Mouse (Mus musculus): ENCODE measurements at regions not wholly inside any gene's neighbourhood (a gene's known extent, or its start where the extent isn't known, plus 50 kb on each side); places are given as distances from the start of the nearest gene placed in this dataset.
A peak's percentile ranks its signal among the peaks of the same experiment; 100 is the strongest.

DNA sequence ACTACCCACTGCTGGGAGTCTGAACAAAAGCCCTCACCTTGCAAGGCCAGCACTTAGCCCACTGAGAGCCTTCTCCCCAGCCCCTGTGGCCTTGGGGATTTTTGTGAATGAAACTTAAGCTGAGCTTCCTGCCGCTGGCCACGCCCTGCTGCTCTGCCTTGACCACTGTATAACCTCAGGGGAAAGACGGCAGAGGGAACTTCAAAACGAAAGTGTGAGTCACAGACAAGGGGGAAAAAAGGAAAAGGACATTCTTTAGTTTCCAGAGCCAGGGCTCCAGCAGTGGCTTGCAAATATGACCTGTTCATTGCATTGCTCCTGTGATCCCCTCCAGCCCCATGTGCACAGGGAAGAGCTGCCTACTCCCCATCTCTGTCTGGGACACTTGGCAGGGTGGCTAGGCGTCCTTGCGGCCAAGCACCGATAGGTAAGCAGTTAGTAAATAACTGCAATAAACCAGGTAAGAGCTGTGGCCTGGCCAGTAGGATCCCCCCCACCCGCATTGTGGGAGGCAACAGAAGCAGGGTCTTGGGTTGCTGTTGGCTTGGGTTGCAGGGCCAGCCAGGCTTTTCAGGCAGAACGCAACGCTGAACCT is 97.2 kb downstream of the 1810010D01Rik start:
- Histone ChIP-seq H3K9ac (replicated peaks) (no peak overlapping the region), H3K27ac (no peak overlapping the region; the same call in 1 of the 2 replicates), H3K4me1 (replicated peaks; ENCODE audit: control insufficient read depth in 2 of 2, insufficient read depth in 2 of 2, low read length in 1 of 2) (peaks cover 0 to 16% of the 10 kb centered on the region in 2 experiments; a peak in 2 of 4 replicates), H3K4me2 (ENCODE audit: low read depth) (peak overlapping the region; percentile 1; the same call in 1 of the 2 replicates), H3K27me3 (ENCODE audit: control insufficient read depth, insufficient read depth, low read length) (no peaks in the 10 kb centered on the region), H3K9me3 (ENCODE audit: control insufficient read depth, low read length) (no peaks in the 10 kb centered on the region), H3K36me3 (replicated peaks; ENCODE audit: control insufficient read depth, insufficient read depth, low read depth) (no peaks in the 10 kb centered on the region), H3K4me3 (ENCODE audit: insufficient read depth in 1 of 2, low read depth in 2 of 2, low read length in 2 of 2) (no peak overlapping the region)
- 7% methylated on average over 10 of the region's 10 CpGs for WGBS (ENCODE audit: insufficient replicate concordance)
- TF ChIP-seq CTCF (IDR thresholded peaks at IDR 0.05; ENCODE audit: low read depth), result no peak
- no peak for TF ChIP-seq EP300 (IDR thresholded peaks at IDR 0.05; ENCODE audit: low read depth)
- no peak for DNase-seq (ENCODE audit: low read depth in 3 of 3, low spot score in 3 of 3)
- no peak for ATAC-seq (ENCODE audit: insufficient read depth)

DNA sequence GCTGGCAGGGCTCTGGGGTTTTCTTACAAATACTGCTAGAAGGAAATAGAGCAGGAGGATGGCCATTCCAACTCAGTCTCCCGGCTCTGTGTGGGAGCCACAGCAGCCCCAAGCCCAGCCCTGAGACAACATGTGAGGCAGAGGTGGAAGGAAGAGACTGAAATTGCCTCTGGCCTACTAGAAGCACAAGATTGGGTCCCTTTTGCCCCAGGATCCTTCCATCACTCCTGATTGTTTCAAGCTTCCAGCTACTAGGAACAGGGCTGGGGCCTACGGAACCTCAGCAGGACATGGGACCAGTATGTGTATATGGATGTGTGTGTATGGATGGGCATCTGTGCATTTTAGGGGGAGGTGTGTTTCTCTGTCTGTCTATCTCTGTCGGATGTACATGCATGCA is 97.9 kb downstream of the 1810010D01Rik start:
- no peak overlapping the region for H3K27ac ChIP-seq

DNA sequence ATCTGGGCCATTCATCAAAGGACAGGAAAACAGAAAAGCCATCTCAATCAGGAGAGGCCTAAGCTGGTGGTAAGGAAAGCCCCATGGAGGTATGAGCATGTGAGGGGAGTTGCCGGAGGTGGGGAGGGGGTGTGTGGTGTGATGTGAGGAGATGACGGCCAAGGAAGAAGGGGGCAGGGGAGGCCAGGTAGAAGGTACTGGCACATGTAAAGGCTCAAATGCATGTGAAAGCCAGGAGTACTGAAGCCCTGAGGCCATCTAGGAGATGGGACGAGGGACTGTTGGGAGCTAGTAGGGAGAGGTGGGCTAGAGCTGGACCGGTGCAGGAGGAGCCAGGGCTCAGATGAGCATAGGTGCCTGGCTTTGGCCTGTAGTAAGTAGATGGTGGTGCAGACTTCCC is 98.4 kb downstream of the 1810010D01Rik start:
- Histone ChIP-seq H3K9ac (replicated peaks) (no peak overlapping the region), H3K36me3 (replicated peaks; ENCODE audit: control insufficient read depth, insufficient read depth, low read depth) (no peaks in the 10 kb centered on the region), H3K4me1 (replicated peaks; ENCODE audit: control insufficient read depth in 2 of 2, insufficient read depth in 2 of 2, low read length in 1 of 2) (peaks cover 0 to 16% of the 10 kb centered on the region in 2 experiments; a peak in 2 of 4 replicates), H3K4me2 (ENCODE audit: low read depth) (no peak overlapping the region), H3K27ac (no peak overlapping the region), H3K27me3 (ENCODE audit: control insufficient read depth, insufficient read depth, low read length) (no peaks in the 10 kb centered on the region), H3K4me3 (ENCODE audit: insufficient read depth in 1 of 2, low read depth in 2 of 2, low read length in 2 of 2) (no peak overlapping the region), H3K9me3 (ENCODE audit: control insufficient read depth, low read length) (no peaks in the 10 kb centered on the region)
- 60% methylated on average over 4 of the region's 4 CpGs for WGBS (ENCODE audit: insufficient replicate concordance)
- DNase-seq (ENCODE audit: low read depth in 3 of 3, low spot score in 3 of 3) (no peak), ATAC-seq (ENCODE audit: insufficient read depth) (no peak)
- TF ChIP-seq CTCF (IDR thresholded peaks at IDR 0.05; ENCODE audit: low read depth) (no peak), EP300 (IDR thresholded peaks at IDR 0.05; ENCODE audit: low read depth) (no peak)

More for the DNA sequence above, 97.9 kb downstream of the 1810010D01Rik start:
- DNase-seq (ENCODE audit: low read depth in 3 of 3, low spot score in 3 of 3), result no peak
- no peaks in the 10 kb centered on the region for H3K36me3 ChIP-seq (replicated peaks; ENCODE audit: control insufficient read depth, insufficient read depth, low read depth)
- 59% methylated on average over 3 of the region's 3 CpGs for WGBS (ENCODE audit: insufficient replicate concordance)
- no peak overlapping the region for H3K4me2 ChIP-seq (ENCODE audit: low read depth)
- no peak overlapping the region for H3K4me3 ChIP-seq (ENCODE audit: insufficient read depth in 1 of 2, low read depth in 2 of 2, low read length in 2 of 2)
- peaks cover 0 to 16% of the 10 kb centered on the region in 2 experiments; a peak in 2 of 4 replicates for H3K4me1 ChIP-seq (replicated peaks; ENCODE audit: control insufficient read depth in 2 of 2, insufficient read depth in 2 of 2, low read length in 1 of 2)
- no peaks in the 10 kb centered on the region for H3K27me3 ChIP-seq (ENCODE audit: control insufficient read depth, insufficient read depth, low read length)
- H3K9ac ChIP-seq (replicated peaks), result no peak overlapping the region
- no peak for ATAC-seq (ENCODE audit: insufficient read depth)
- H3K9me3 ChIP-seq (ENCODE audit: control insufficient read depth, low read length), result no peaks in the 10 kb centered on the region
- TF ChIP-seq CTCF (IDR thresholded peaks at IDR 0.05; ENCODE audit: low read depth) (no peak), EP300 (IDR thresholded peaks at IDR 0.05; ENCODE audit: low read depth) (no peak)

DNA sequence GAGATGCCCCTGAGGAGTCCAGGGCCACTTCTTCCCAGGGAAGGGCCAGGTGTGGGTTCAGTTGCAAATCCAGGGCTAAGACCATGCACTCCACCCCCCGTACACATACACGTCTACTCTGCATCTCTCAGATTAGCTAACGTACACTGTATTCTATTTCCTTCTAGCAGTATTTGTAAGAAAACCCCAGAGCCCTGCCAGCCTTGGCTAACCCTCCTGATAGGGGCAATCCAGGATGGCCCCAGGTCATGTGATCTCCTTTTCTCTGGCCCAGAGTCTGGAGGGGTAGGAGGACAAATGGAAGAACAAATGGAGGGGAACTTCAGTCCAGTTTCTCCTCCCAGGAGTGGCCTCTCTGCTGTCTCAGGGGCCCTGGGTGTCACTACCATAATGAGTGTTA is 98.9 kb downstream of the 1810010D01Rik start:
- peaks cover 0 to 16% of the 10 kb centered on the region in 2 experiments; a peak in 2 of 4 replicates for H3K4me1 ChIP-seq (replicated peaks; ENCODE audit: control insufficient read depth in 2 of 2, insufficient read depth in 2 of 2, low read length in 1 of 2)
- H3K9me3 ChIP-seq (ENCODE audit: control insufficient read depth, low read length), result no peaks in the 10 kb centered on the region
- H3K27ac ChIP-seq, result no peak overlapping the region
- DNase-seq (ENCODE audit: low read depth in 3 of 3, low spot score in 3 of 3) (no peak), ATAC-seq (ENCODE audit: insufficient read depth) (no peak)
- H3K4me3 ChIP-seq (ENCODE audit: insufficient read depth in 1 of 2, low read depth in 2 of 2, low read length in 2 of 2), result no peak overlapping the region
- no peak for TF ChIP-seq CTCF (IDR thresholded peaks at IDR 0.05; ENCODE audit: low read depth)
- TF ChIP-seq EP300 (IDR thresholded peaks at IDR 0.05; ENCODE audit: low read depth), result no peak
- no peaks in the 10 kb centered on the region for H3K36me3 ChIP-seq (replicated peaks; ENCODE audit: control insufficient read depth, insufficient read depth, low read depth)
- H3K4me2 ChIP-seq (ENCODE audit: low read depth), result no peak overlapping the region
- H3K9ac ChIP-seq (replicated peaks), result no peak overlapping the region
- WGBS (ENCODE audit: insufficient replicate concordance), result 53% methylated on average over 3 of the region's 3 CpGs
- H3K27me3 ChIP-seq (ENCODE audit: control insufficient read depth, insufficient read depth, low read length), result no peaks in the 10 kb centered on the region

DNA sequence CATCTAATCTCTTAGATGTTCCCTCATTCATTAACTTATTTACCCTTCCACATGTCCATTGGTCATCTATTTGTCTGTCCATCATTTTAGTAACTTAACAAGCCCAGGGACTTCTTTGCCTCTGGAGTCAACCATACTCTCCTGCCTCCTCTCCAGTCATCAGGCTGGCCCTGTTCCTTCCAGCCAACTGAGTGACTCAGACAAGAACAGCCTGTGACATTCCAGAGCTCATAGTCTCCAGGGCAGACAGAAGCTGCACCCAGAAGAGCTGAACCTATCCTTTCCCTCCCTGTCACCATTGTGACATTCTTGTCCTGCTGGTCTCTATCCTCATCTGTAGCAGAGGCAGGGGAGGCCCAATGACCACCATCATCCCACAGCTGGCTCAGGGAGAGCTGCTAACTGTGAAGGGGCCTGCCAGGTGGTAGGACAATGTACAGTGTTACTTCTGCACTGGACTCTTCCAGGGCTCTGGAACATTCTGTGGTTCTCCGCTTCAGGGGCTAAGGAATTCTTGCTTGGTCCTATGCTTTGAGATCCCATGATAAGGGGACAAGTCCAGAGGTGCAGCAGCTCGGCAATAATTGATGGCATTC is 100.2 kb downstream of the 1810010D01Rik start:
- H3K36me3 ChIP-seq (replicated peaks; ENCODE audit: control insufficient read depth, insufficient read depth, low read depth), result no peaks in the 10 kb centered on the region
- no peaks in the 10 kb centered on the region for H3K27me3 ChIP-seq (ENCODE audit: control insufficient read depth, insufficient read depth, low read length)
- H3K4me1 ChIP-seq (replicated peaks; ENCODE audit: control insufficient read depth in 2 of 2, insufficient read depth in 2 of 2, low read length in 1 of 2), result peaks cover 0 to 11% of the 10 kb centered on the region in 2 experiments; a peak in 2 of 4 replicates
- no peak overlapping the region for H3K4me2 ChIP-seq (ENCODE audit: low read depth)
- no peaks in the 10 kb centered on the region for H3K9me3 ChIP-seq (ENCODE audit: control insufficient read depth, low read length)
- H3K27ac ChIP-seq, result no peak overlapping the region
- H3K4me3 ChIP-seq (ENCODE audit: insufficient read depth in 1 of 2, low read depth in 2 of 2, low read length in 2 of 2), result no peak overlapping the region
- DNase-seq (ENCODE audit: low read depth in 3 of 3, low spot score in 3 of 3) (no peak), ATAC-seq (ENCODE audit: insufficient read depth) (no peak)
- TF ChIP-seq CTCF (IDR thresholded peaks at IDR 0.05; ENCODE audit: low read depth) (no peak), EP300 (IDR thresholded peaks at IDR 0.05; ENCODE audit: low read depth) (no peak)
- H3K9ac ChIP-seq (replicated peaks), result no peak overlapping the region
- WGBS (ENCODE audit: insufficient replicate concordance), result 49% methylated on average over 2 of the region's 2 CpGs

Measured in liver, embryonic 14.5 days (tissue).